In the genomic region with DNA sequence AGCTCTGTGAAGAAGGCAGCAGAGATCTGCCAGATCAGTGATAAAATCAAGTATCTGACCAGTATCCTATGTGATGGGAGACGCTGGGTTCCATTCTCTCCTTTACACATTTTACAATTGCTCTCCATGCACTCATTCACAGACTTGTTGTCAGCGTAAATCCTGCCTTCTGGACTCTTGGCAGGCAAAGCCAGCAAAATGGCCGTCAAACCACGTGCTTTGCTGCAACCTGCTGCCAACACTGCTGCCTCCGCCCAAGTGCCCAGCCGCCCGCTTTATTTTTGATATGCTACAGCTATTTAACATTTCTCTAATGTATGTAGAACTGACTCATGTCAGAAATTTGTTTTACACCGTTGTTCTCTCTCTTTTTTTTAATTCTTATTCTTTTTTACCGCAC, we compare ENCODE assay signal across 13 mouse cellular contexts. TPM values are rescaled to one million over a fixed set of nuclear protein-coding genes. Genes with fewer than 3 reads are reported as not detected.
DNase-seq lines count a peak whose midpoint lies in the region; ATAC-seq and TF ChIP-seq lines count a peak whose summit lies in the region.
"Had no signal": no experiment of that assay in that cellular context is flagged by ENCODE, and none has a peak within 500 bp of the region (broad histone marks: within the 10 kb centered on the region; RNA-seq: fewer than 3 reads in every experiment).

No protein-coding gene starts in this region.

- peak; percentile 12 for DNase-seq in R1 (ENCODE audit: low read depth, low spot score)
- peak; percentile 72 for DNase-seq in brain, embryonic 14.5 days (ENCODE audit: low read depth)
- peak; percentile 20 to 38 for DNase-seq in frontal cortex, postnatal 10 days (ENCODE audit: low spot score in 2 of 2)
- peak; percentile 7 to 57 for DNase-seq in left cerebral cortex, adult 9 months (ENCODE audit: low spot score in 2 of 2)
- DNase-seq in spleen, postnatal 10 days (ENCODE audit: low spot score in 2 of 2): no peak
- no peak for DNase-seq in Muller cell, postnatal 12 days (ENCODE audit: inconsistent ontology term)
- no peak for DNase-seq in T-cell, adult 2 months (ENCODE audit: low spot score)
- DNase-seq: kidney, postnatal 14 days; spleen, adult 18-20 months; thymus, postnatal 25 days had no signal

- no peak for TF ChIP-seq POLR2A in brain, embryonic 14.5 days (IDR thresholded peaks at IDR 0.05; ENCODE audit: borderline replicate concordance, extremely low read depth, insufficient read depth, insufficient read length, poor library complexity, severe bottlenecking)

- H3K36me3 ChIP-seq in heart, embryonic 11.5 days (ENCODE audit: control insufficient read depth, insufficient read depth, low read length): no peaks in the 10 kb centered on the region

- TF ChIP-seq CTCF in brain, embryonic 14.5 days (IDR thresholded peaks at IDR 0.05; ENCODE audit: borderline replicate concordance, extremely low read depth, insufficient read depth, insufficient read length): no peak

- no peak overlapping the region for H3K27ac ChIP-seq in heart, embryonic 11.5 days (ENCODE audit: low read depth, low read length)
- H3K27ac ChIP-seq: liver, embryonic 14.5 days; neural tube, embryonic 13.5 days had no signal

- peaks cover 6% of the 10 kb centered on the region; the same call in 1 of the 2 replicates for H3K9me3 ChIP-seq in heart, embryonic 11.5 days (replicated peaks; ENCODE audit: control insufficient read depth, low read length)

- ATAC-seq in heart, embryonic 11.5 days (replicated peaks; ENCODE audit: insufficient number of reproducible peaks, low FRiP score, low TSS enrichment): no peak

- 90% methylated on average over 9 of the region's 9 CpGs for WGBS in heart, embryonic 11.5 days (ENCODE audit: insufficient replicate concordance)

- H3K4me3 ChIP-seq in heart, embryonic 11.5 days (ENCODE audit: low read depth, low read length): no peak overlapping the region
- H3K4me3 ChIP-seq: neural tube, embryonic 13.5 days had no signal

- H3K9ac ChIP-seq in heart, embryonic 11.5 days (ENCODE audit: low read depth, low read length): no peak overlapping the region
- H3K9ac ChIP-seq: liver, embryonic 14.5 days; neural tube, embryonic 13.5 days had no signal

- no peaks in the 10 kb centered on the region for H3K4me1 ChIP-seq in heart, embryonic 11.5 days (ENCODE audit: control insufficient read depth, insufficient read depth, low read length)
- H3K4me1 ChIP-seq: neural tube, embryonic 13.5 days had no signal

- no peaks in the 10 kb centered on the region for H3K27me3 ChIP-seq in heart, embryonic 11.5 days (ENCODE audit: control insufficient read depth, insufficient read depth, low read length)
- H3K27me3 ChIP-seq: neural tube, embryonic 13.5 days had no signal

- H3K4me2 ChIP-seq in heart, embryonic 11.5 days: no peak overlapping the region
- H3K4me2 ChIP-seq: neural tube, embryonic 13.5 days had no signal

RNA-seq across cellular contexts. Expression of gene Pde5a, which starts 59.6 kb away (rescaled TPM):
- polyA plus RNA-seq in brain, embryonic 14.5 days (2012; rRNA removed): 5.0 and 6.2 TPM in 2 replicates
- polyA plus RNA-seq in heart, embryonic 11.5 days (2014; fragmentation: Nextera tagmentation; extraction: Ambion mirVana): 3.1 and 4.5 TPM in 2 replicates

Comparison
In these comparisons a context has a peak if more than half of its experiments do, and no peak if none do; other contexts are left out.
1. DNase-seq: peak in R1 (single experiment), brain, embryonic 14.5 days (single experiment), frontal cortex, postnatal 10 days (2 of 2) and left cerebral cortex, adult 9 months (2 of 2); none in spleen, postnatal 10 days (0 of 2), Muller cell, postnatal 12 days (single experiment) and T-cell, adult 2 months (single experiment).